Mouse (Mus musculus) C2C12 (cell line): ENCODE results near the gene Med21.

Experiments used
- CTCF ChIP-seq: IDR thresholded peaks from one replicate; pipeline ENCODE4 v1.5.1; 2011; ENCODE audit not compliant: control insufficient read depth, insufficient read depth, insufficient read length
- MAX ChIP-seq: IDR thresholded peaks from one replicate; pipeline ENCODE4 v1.6.1; 2011; ENCODE audit warnings: mild to moderate bottlenecking, control low read depth
- MYOD1 ChIP-seq: IDR thresholded peaks from one replicate; pipeline ENCODE4 v1.6.1; 2011; ENCODE audit warnings: low read depth; ENCODE audit not compliant: control insufficient read depth, insufficient read length
- MYOG ChIP-seq: IDR thresholded peaks from one replicate; pipeline ENCODE4 v1.6.1; 2011; ENCODE audit not compliant: control insufficient read depth, insufficient read length; ENCODE audit errors: extremely low read depth
- USF1 ChIP-seq: IDR thresholded peaks from one replicate; pipeline ENCODE4 v1.6.1; 2011; ENCODE audit warnings: low read depth, mild to moderate bottlenecking, control low read depth, moderate library complexity

- TF ChIP-seq CTCF: no peak
- TF ChIP-seq USF1: no peak
- TF ChIP-seq MYOD1: no peak
- TF ChIP-seq MAX: no peak
- TF ChIP-seq MYOG: no peak
These were observed 22.6 kb downstream of the Med21 start for GRCm38 (mm10) chr6:146664917-146665316.
